Mouse (Mus musculus) spleen, postnatal 4 days (tissue): ENCODE measurements around the gene Cd3g.
A peak's percentile ranks its signal among the peaks of the same experiment; 100 is the strongest.

ENCODE experiments used
- DNase-seq, 2 experiments: peaks; one replicate each; pipeline ENCODE4 v3.0.0; 2022; ENCODE audit warnings: low spot score in 2 of 2

Gene Cd3g

GRCm38 (mm10) chr9:44980242-44980641, at the start of gene Cd3g:
Cd3g (minus strand) TSS chr9:44980431.
- peak in 1 of 2 experiments; percentile 39 for DNase-seq

GRCm38 (mm10) chr9:45027376-45027775, 47.1 kb upstream of the Cd3g start:
- no peak for DNase-seq

GRCm38 (mm10) chr9:45024187-45024586, 44.0 kb upstream of the Cd3g start:
- no peak for DNase-seq

GRCm38 (mm10) chr9:45023638-45024037, 43.4 kb upstream of the Cd3g start:
- no peak for DNase-seq

GRCm38 (mm10) chr9:45022800-45023199, 42.6 kb upstream of the Cd3g start:
- peak in 1 of 2 experiments; percentile 47 for DNase-seq

GRCm38 (mm10) chr9:45018031-45018430, 37.8 kb upstream of the Cd3g start:
- DNase-seq, result no peak

GRCm38 (mm10) chr9:45015841-45016240, 35.6 kb upstream of the Cd3g start:
- no peak for DNase-seq

- DNase-seq, result no peak
Measured at GRCm38 (mm10) chr9:45014879-45015278, 34.6 kb upstream of the Cd3g start.

- DNase-seq, result no peak
Measured at GRCm38 (mm10) chr9:45011291-45011690, 31.1 kb upstream of the Cd3g start.

- no peak for DNase-seq
Measured at GRCm38 (mm10) chr9:45010461-45010860, 30.2 kb upstream of the Cd3g start.

GRCm38 (mm10) chr9:45009180-45010078, 29.2 kb upstream of the Cd3g start, which contains the start of gene Cd3e:
Cd3e (minus strand) TSS chr9:45009627.
- no peak for DNase-seq

GRCm38 (mm10) chr9:45008342-45008741, 28.1 kb upstream of the Cd3g start:
- no peak for DNase-seq

- no peak for DNase-seq
Measured at GRCm38 (mm10) chr9:45007404-45007803, 27.2 kb upstream of the Cd3g start.

GRCm38 (mm10) chr9:45000249-45000648, 20.0 kb upstream of the Cd3g start:
- no peak for DNase-seq

GRCm38 (mm10) chr9:44999776-45000175, 19.5 kb upstream of the Cd3g start:
- DNase-seq, result no peak

- no peak for DNase-seq
Measured at GRCm38 (mm10) chr9:44999171-44999570, 18.9 kb upstream of the Cd3g start.

GRCm38 (mm10) chr9:44998138-44998537, 17.9 kb upstream of the Cd3g start:
- no peak for DNase-seq

GRCm38 (mm10) chr9:44996590-44996989, 16.4 kb upstream of the Cd3g start:
- DNase-seq, result no peak

GRCm38 (mm10) chr9:44994962-44995361, 14.7 kb upstream of the Cd3g start:
- DNase-seq, result no peak

GRCm38 (mm10) chr9:44993268-44993667, 13.0 kb upstream of the Cd3g start:
- DNase-seq, result no peak

- no peak for DNase-seq
Measured at GRCm38 (mm10) chr9:44992271-44992670, 12.0 kb upstream of the Cd3g start.

- no peak for DNase-seq
Measured at GRCm38 (mm10) chr9:44991821-44992220, 11.6 kb upstream of the Cd3g start.

GRCm38 (mm10) chr9:44986976-44987375, 6.7 kb upstream of the Cd3g start:
- DNase-seq, result no peak
